Mouse (Mus musculus) c-Kit-positive CD71-positive TER-119-positive erythroid progenitor cells, embryonic 14.5 days (primary cell): ENCODE data around the gene Foxj3.
"Not testable (repeated sequence)": the region's sequence is repeated elsewhere in the genome, so short reads cannot be mapped to it uniquely, and the experiment has no call there.

ENCODE experiments used
- DNase-seq: peaks from one replicate; pipeline ENCODE4 v3.0.0-alpha.2; 2013; ENCODE audit warnings: low spot score

The Foxj3 gene

DNA sequence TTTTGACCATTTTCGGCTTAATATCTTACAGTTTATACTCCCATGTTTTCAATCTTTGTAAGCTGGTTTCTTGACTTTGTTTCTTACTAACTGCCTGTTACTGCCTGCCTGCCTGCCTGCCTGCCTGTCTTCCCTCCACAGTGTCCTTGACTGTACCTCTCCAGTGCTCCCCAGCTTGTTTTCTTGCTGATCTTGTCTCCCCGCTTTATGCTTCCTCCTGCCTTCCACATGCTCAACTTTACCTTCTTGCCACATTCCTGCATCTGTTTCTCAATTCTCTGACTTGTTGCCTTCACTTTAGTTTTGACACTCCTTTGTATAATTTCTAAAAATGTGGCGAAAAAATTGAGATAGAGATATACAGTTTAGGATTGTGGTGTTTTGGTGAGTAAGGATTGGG, 35.9 kb downstream of the Foxj3 start:
- DNase-seq = no peak

DNA sequence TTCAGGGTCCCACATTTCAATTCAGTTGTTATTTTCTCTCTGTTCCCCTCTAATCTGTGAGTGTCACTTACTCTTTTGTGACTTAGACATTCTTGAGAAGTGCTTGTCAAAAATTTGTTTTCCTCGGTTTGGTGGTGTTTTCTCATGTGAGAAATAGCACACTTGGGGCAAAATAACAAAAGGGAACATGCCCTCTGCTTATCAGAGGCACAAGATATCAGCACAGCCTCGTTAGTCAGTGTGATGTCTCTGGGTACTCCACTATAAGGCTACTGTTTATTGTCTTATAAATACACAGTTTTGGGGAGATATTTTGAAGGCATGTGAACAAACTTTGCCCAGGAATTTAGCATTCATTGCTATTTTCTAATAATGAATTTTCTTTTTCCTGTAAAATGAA, 37.7 kb downstream of the Foxj3 start:
- DNase-seq = no peak

DNA sequence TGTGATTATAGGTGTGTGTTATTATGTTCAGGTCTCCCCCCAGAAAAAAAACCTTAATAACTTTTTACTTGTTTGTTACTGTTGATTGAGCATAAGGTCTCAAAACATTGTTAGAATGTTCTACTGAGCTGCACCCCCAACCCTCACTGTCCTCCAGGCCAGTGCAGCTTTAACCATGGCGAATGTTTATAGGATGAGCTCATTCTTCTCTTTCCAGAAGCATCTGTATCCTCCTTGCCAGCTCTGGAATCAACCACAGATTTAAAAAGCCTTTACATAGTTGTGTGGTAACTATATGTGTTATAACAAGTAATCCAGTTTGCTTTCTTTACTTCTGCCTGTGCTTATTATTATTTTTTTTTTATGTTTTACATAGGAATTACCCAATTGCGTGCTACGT, 38.7 kb downstream of the Foxj3 start:
- no peak for DNase-seq

DNA sequence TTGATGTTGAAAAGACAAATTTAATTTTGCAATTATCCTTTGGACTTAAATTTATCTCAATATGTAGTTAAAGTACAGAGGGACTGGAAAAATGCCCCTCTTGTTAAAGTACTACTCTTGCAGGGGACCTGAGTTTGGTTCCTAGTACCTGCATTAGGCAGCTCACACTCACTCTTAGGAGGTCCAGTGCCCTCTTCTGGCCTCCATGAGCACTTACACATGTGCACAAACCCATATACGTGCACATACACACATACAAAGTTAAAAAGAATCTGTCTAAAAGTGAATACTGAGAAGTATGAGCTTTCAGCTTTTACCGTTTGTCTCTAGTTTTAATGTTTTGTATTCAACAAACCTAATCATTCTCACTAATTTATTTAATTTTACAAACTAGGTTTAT, 51.2 kb downstream of the Foxj3 start:
- DNase-seq = no peak

DNA sequence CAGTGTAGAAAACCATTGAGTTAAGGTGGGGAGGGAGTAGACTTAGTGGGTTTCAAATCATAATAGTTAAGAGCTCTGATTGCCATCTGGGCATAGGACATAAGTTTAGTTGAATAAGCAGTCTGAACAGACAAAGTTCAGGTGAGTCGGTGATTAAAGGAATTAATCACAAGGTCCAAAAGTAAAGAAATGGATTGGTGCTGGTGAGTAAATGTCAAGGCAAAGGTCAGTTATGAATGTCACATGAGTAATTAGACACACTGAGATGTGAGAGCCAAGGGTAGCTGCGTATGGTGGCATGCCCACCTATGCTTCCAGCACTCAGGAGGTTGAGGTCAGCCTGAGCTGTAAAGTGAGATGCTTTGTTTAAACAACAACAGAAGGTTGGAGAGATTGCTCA, 52.6 kb downstream of the Foxj3 start:
- no peak for DNase-seq

DNA sequence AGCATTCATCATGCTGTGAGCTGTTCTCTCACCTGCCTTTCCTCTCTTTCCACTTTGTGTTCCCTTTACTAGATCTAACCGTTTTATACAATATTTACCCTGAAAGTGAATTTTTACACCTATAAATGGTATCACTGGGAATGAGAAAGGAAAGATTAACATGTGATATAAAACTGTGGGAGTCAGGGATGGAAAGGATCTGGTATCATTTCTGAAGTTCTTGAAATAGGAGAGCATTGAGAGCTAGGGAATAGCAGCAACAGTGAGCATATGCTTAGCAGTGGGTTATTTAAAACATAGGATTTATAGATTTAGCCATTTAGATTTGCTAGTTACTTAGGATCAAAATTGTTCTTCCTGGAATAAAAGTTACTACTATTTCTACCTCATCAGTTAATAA, 53.2 kb downstream of the Foxj3 start:
- no peak for DNase-seq

DNA sequence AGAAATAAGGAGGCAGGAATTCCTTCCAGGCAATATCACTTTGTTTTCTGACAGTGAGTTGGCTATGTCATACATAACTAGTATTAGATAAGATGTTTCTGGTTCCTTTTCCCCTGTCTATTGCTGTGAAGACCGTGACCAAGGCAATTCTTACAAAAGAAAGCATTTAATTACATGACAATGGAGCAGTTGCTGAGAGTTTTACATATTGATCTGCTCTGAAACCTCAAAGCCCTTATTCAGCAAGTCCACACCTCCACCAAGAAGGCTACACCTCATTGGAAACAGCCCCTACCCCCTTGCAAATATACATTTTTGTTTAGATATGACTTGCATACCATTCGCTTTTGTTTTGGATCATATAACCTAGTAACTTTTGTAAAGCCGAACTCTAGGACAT, 55.7 kb downstream of the Foxj3 start:
- DNase-seq = no peak

DNA sequence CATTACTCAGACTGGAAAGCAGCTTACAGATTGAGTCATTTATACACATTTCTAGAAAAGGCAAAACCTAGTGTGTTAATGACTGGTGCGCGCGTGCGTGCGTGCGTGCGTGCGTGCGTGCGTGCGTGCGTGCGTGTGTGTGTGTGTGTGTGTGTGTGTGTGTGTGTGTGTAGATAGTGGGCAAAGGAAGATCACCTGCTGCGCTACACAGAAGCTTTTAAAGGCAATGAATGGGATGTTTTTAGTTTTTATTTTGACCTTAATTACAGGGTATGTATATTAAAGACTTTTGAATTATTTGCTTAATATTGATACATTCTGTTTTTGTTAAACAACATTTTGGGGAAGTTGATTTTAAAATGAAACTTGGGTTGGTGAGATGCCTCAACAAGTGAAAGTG, 57.5 kb downstream of the Foxj3 start:
- no peak for DNase-seq

DNA sequence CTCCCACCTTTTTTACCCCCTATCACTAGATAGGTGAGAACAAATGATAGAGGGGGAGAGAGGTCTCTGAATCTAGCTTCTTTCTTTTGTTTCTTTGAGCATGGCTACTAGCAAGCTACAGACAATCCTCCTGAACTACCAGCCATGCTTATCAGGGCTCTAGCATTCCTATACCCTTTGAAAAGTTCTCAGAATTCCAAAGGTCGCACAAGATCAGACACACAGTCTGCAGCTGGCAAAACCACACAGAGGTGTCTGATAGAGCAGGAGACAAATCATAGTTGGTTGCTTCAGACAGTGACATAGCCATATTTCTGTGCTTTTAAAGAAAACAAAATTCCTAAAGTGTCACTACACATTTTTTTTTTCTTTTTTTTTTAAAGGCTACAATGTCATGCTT, 62.8 kb downstream of the Foxj3 start:
- no peak for DNase-seq

DNA sequence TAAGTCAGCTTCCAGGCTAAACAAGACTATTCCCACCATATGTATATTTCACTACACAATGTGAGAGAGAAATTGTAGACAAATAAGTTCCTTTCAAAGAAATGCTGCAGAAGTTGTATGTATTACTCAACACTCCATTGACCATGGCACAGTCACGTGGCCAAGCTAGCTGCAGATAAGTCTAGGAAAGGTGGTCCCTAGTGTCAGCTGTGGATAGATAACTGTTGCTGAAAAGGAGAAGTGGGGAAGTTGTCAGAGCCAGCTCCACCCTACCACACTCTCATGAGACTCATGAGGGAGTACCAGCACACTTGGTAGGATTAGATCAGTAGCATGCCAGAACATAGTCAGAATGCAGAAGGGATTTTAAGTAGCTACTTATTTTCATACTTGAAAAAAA, 72.7 kb downstream of the Foxj3 start:
- DNase-seq = peak; percentile 37

DNA sequence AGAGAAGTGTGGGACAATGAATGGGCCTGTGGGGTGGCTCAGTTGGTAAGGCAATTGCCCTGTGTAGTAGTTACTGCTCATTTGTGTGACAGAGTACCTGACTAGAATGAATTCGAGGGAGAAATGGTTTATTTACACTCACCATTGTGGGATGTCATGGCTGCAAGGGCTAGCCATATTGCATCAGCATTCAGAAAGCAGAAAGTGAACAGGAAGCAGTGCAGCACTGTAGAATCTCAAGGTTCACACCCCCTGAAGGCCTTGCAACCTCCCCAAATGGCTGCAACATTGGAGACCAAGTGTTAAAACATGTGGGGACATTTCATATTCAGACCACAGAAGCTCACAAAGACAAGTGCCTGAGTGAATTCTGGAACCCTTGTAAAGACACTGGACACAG, 77.3 kb downstream of the Foxj3 start:
- DNase-seq = no peak

DNA sequence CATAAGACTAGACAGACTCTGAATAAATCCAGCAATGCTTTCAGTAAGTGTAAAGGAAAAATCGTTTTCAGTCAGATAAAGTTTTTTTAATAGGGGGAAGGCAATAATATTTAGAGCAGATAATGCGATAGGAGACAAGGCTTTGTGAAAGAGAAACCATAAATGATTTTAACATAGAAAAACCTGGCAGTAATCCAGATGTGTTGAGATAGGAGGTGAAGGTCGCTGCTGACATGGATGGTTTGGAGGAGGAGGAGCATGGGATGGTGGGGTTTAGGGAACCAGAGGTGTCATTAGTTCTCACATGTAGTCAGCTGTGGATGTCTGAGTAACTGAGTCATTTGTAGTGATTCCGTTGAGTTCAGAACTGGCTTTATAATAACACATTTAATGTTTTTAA, 77.9 kb downstream of the Foxj3 start:
- DNase-seq = no peak

DNA sequence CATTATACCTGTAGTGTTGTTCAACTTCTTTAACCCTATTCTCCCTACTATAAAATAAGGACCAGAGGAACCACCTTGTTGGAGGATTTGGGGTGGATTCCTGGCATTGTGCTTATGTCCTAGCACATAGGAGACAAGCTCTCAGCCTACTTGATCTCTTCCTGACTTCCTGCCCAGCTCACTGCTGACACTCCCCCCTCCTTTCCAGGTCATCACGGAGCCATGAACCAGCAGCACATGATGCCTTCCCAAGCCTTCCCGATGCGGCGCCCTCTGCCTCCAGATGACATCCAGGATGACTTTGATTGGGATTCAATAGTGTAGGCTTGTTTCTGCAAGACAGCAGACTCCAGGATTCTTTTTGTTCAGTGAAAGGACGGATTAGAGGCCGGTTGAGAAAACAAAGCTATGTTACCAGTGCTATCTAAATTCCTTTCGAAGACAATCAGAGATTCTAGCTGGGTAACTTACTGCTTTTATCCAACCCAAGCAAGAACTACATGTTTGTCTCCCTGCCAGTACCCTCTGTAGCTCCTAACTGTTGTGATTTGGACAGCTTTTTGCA, 89.4 kb downstream of the Foxj3 start:
- DNase-seq = no peak

DNA sequence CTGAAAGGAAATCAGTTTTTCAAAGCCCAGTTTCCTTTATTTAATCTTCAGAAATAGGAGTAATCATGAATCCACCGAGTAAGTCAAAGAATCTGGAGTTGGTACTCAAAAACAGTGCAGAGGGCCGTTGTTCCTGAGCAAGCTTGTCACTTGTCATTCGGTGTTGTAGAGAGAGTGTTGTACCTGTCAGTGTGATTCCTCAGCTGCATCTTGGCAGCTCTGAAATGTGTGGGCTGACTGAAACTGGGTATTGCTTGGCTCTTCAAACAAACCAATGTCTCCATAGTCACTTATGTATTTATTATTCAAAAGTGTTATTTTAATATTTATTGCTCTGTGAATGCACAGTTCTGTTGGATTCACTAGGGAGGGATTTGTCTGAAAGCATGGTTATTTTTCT, 90.1 kb downstream of the Foxj3 start:
- DNase-seq = no peak

DNA sequence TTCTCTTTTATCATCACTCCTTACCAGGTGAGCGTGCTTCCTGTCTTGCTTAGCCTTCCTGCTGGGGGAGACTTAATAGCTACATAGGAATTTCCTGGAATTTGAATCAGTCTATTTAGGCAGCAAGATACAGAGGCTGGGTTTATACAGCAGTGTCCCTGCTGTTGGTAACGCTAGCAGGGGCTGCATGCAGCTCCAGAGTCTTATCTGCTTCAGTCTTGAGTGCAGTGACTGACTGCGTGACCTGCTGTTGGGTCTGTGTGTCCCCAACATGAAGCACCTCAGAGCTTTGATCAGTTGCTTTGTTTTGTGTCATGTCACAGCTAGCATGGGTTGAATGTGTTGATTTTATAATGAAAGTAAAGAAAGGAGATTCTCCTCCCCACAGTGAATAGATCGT, 90.5 kb downstream of the Foxj3 start:
- no peak for DNase-seq

DNA sequence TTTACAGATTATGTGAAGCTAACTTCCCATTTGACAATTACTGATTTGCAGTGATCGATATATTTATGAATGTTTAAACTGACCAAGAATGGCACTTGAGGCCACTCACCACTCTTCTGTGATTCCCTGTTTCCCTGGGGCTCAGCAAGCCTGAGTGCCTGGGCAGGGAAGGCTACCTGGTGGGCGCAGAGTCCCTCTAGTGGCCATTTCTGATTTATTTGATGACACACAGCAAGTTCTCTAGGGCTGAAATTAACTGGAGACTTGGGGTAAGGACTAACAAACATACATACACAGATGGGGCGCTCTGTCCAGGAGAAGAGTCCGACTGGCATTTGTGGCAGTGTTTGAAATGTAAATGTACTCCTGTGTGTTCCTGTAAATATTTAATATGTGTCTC, 91.6 kb downstream of the Foxj3 start:
- DNase-seq = not testable (repeated sequence)

DNA sequence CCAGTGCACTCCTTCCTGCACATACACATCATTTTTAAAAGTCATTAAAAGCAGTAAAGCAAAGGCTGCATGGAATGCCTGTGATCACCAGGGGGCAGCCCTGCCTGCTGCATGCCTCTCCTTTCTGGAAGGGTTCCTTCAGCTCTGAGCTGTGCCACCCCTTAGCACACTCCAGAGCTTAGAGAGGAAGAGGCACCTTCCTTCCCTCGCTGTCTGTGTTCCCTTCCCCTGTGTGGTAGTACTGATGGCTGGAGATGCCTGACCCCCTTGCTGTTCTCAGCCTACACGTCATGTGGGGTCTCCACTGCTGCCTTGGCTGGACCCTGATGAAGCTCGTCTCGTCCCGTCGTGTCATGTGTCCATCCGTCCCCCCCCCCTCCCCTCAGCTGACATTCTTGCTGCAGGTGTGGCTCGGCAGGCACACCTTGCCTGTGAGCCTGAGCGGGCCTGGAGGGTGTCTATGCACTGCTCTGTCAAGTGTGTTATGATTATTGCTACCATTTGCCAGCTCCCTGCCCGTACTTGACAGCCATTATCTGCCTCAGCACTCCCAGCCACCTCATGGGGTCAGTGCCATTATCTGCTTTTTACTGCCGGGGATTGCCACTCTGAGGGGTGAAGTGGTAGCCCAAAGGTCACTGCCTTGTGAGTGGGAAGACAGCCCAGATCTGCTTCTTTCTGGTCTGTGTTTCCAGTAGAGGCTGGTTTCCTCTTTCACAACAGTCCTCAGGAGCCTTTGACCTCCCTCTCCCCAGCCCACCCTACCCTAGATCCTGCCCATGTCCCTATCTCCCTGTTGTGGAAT, 94.5 kb downstream of the Foxj3 start:
- DNase-seq = no peak

DNA sequence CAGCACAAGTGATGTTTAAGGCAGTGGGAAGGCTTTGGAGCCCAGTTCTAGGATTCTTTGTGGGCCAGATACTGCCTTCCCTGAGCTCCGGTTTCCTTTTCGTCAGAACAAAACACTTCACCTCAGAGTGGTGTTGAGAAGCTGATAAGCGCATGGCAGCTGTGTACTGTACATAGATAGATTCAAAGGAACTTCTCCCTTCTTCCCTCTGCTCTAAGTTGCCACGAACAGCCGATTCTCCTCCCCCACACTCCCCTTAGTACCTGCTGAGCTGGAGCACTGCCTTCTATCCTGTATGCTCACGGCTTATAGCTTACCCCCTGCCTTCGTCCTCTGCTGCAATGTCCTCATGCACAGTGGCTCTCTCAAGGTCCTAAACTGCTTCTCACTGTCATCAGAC, 95.9 kb downstream of the Foxj3 start:
- DNase-seq = no peak

DNA sequence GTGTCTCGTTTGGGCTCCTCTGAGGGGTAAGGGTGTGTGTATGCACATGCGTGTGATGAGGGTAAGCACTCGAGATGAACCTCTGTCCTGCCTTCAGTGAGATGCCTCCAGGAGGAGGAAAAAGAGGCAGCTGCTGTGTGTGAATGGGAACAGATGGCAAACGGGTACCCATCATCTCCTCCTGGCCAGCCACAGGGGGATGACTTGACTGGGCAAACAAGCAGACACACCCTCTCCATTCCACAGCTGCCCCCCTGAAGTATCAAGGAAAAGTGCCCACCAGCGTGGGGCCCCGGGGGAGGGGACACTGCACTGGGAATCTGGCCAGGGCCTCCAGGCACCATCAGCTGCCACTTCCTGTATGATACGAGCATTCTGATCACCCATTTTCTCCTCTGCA, 96.5 kb downstream of the Foxj3 start:
- DNase-seq = no peak

DNA sequence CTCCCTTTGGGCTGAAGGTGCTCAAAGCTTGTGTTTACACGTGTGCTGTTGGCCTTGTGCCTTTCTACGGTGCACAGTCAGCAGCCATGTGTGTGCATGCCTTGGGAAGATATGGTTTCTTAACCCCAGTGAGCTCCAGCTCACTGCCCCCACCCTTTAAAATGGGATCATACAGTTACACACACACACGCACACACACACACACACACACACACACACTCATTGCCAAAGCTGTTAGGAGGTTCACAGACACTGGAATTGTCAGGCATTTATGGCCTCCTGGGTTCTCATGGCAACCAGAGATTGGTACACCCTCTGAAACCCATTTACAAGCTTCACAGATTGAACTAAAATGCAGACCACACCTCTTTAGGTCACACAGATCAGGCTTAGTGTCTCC, 97.1 kb downstream of the Foxj3 start:
- no peak for DNase-seq

DNA sequence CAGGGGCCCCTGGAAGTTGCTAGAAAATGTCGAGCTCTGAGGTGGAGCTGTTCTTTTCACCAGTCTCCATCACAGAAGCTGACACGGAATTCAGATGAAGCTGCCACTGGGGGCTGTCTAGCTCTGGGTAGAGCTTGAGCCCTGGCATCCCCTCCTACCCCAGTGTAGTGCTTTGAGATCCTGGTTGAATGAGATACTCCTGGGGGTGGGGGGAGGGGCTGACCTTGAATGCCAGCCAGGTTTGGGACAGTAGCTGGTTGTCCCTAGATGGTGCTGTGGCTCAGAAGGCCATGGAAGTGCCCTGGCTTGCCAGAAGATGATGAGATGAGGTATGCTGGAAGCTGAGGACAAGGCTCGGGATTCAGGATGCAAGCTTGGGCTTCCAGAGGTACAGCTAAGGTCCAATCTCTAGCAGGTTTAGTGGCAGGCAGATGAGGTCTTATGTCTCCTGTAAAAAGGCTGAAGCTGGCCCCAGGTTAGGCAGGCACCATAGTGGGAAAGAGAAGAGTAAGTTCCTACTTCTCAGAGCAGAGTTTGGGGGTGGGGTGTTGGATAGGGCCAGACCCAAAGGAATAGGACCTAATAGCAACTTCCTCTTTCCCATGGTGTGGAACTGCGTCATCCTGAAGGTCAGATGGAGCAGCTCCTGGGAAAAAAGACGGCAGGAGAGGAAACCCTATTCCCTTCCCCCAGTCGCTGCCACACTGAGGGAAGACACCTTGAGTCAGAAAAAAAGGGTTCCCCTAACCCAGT, 98.3 kb downstream of the Foxj3 start:
- DNase-seq = no peak

DNA sequence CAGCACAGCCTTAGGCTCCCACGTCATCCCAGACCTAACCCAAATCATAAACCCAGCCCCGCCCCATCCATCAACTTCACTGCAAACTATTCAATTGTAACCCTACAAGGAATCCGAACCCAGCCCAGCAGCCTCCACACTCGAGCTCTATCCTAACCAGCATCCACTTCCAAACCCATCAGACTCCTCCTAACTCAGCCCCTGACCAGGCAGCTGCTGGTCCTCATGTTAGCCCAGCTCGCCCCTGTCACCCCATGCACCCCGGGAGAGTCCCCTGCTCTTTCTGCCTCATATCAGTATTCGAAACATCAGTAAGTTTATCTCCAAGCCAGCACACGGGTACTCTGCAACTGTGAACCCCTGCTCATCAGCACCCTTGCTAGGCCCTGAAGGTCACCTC, 98.9 kb downstream of the Foxj3 start:
- DNase-seq = no peak

DNA sequence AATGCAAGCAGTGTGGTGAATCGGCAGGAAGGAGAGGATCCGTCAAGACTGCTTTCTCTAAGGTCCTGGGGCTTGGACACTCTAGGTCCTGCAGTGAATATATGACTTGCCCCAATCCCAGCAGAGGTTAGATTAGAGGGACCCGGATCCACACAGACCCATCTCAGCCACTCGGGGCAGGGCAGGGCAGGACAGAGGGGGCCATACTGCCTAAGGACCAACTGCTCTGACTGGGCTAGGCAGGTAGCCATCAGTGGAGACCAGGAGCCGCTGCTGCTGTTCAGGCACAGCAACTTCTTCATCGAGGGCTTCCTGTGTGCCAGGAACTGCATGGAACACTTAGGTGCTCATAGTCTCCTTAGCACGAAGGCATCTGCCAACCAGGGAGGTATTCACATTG, 99.9 kb downstream of the Foxj3 start:
- no peak for DNase-seq
